Mouse (Mus musculus): ENCODE measurements around the gene Zmiz1. TPM values are rescaled to one million over a fixed set of nuclear protein-coding genes. Genes with fewer than 3 reads are reported as not detected.

Gene Zmiz1
- polyA plus RNA-seq, 1 experiment from 2014 or later = 18.0 TPM

GRCm38 (mm10) chr14:25511967-25512366, 53.0 kb downstream of the Zmiz1 start:
- Histone ChIP-seq H3K4me1 (ENCODE audit: insufficient read depth, low read depth, low read length) (peaks cover 33% of the 10 kb centered on the region), H3K27ac (ENCODE audit: low read length) (no peak overlapping the region)

GRCm38 (mm10) chr14:25512803-25513202, 53.8 kb downstream of the Zmiz1 start:
- TF ChIP-seq CTCF (IDR thresholded peaks at IDR 0.05) (no peak), EP300 (IDR thresholded peaks at IDR 0.05) (no peak)
- no peaks in the 10 kb centered on the region for H3K27me3 ChIP-seq (replicated peaks; ENCODE audit: insufficient read depth, low read length)
- 62% methylated on average over 5 of the region's 6 CpGs for WGBS
- no peak overlapping the region for H3K4me2 ChIP-seq (replicated peaks; ENCODE audit: low read depth, low read length)
- H3K27ac ChIP-seq (ENCODE audit: low read length) = no peak overlapping the region
- no peak for ATAC-seq
- H3K36me3 ChIP-seq (ENCODE audit: insufficient read depth, low read length) = peaks cover 4% of the 10 kb centered on the region; the same call in 1 of the 2 replicates
- H3K9ac ChIP-seq (replicated peaks; ENCODE audit: low read depth) = no peak overlapping the region
- H3K9me3 ChIP-seq (ENCODE audit: low read length) = no peaks in the 10 kb centered on the region
- DNase-seq (ENCODE audit: low spot score) = no peak
- no peak overlapping the region for H3K4me3 ChIP-seq (ENCODE audit: low read depth, low read length)
- H3K4me1 ChIP-seq (ENCODE audit: insufficient read depth, low read depth, low read length) = peaks cover 41% of the 10 kb centered on the region

More at GRCm38 (mm10) chr14:25511967-25512366, 53.0 kb downstream of the Zmiz1 start:
- H3K27me3 ChIP-seq (replicated peaks; ENCODE audit: insufficient read depth, low read length) = no peaks in the 10 kb centered on the region
- H3K9ac ChIP-seq (replicated peaks; ENCODE audit: low read depth) = no peak overlapping the region
- no peak for TF ChIP-seq EP300 (IDR thresholded peaks at IDR 0.05)
- TF ChIP-seq CTCF (IDR thresholded peaks at IDR 0.05) = no peak
- DNase-seq (ENCODE audit: low spot score) (no peak), ATAC-seq (no peak)
- H3K4me2 ChIP-seq (replicated peaks; ENCODE audit: low read depth, low read length) = no peak overlapping the region
- H3K4me3 ChIP-seq (ENCODE audit: low read depth, low read length) = no peak overlapping the region
- no peaks in the 10 kb centered on the region for H3K9me3 ChIP-seq (ENCODE audit: low read length)
- peaks cover 4% of the 10 kb centered on the region; the same call in 1 of the 2 replicates for H3K36me3 ChIP-seq (ENCODE audit: insufficient read depth, low read length)
- 41% methylated on average over 5 of the region's 5 CpGs for WGBS

- TF ChIP-seq EP300 (IDR thresholded peaks at IDR 0.05) (no peak), CTCF (IDR thresholded peaks at IDR 0.05) (no peak)
- ATAC-seq (no peak), DNase-seq (ENCODE audit: low spot score) (no peak)
- Histone ChIP-seq H3K4me1 (ENCODE audit: insufficient read depth, low read depth, low read length) (peaks cover 41% of the 10 kb centered on the region), H3K9me3 (ENCODE audit: low read length) (no peaks in the 10 kb centered on the region), H3K36me3 (ENCODE audit: insufficient read depth, low read length) (peaks cover 4% of the 10 kb centered on the region; the same call in 1 of the 2 replicates), H3K4me3 (ENCODE audit: low read depth, low read length) (no peak overlapping the region), H3K4me2 (replicated peaks; ENCODE audit: low read depth, low read length) (no peak overlapping the region), H3K9ac (replicated peaks; ENCODE audit: low read depth) (no peak overlapping the region), H3K27ac (ENCODE audit: low read length) (no peak overlapping the region), H3K27me3 (replicated peaks; ENCODE audit: insufficient read depth, low read length) (no peaks in the 10 kb centered on the region)
- 58% methylated on average over 8 of the region's 8 CpGs for WGBS
These were observed 54.5 kb downstream of the Zmiz1 start for GRCm38 (mm10) chr14:25513496-25513895.

GRCm38 (mm10) chr14:25514943-25515512, 56.0 kb downstream of the Zmiz1 start:
- 81% methylated on average over 2 of the region's 2 CpGs for WGBS

GRCm38 (mm10) chr14:25515924-25516323, 56.9 kb downstream of the Zmiz1 start:
- DNase-seq (ENCODE audit: low spot score) = peak; percentile 52
- ATAC-seq = no peak
- TF ChIP-seq EP300 (IDR thresholded peaks at IDR 0.05) (peak; percentile 89), CTCF (IDR thresholded peaks at IDR 0.05) (no peak)
- no peak overlapping the region for H3K4me3 ChIP-seq (ENCODE audit: low read depth, low read length)
- 28% methylated on average over 9 of the region's 9 CpGs for WGBS
- H3K27me3 ChIP-seq (replicated peaks; ENCODE audit: insufficient read depth, low read length) = no peaks in the 10 kb centered on the region
- H3K36me3 ChIP-seq (ENCODE audit: insufficient read depth, low read length) = no peaks in the 10 kb centered on the region
- no peaks in the 10 kb centered on the region for H3K9me3 ChIP-seq (ENCODE audit: low read length)
- H3K4me2 ChIP-seq (replicated peaks; ENCODE audit: low read depth, low read length) = 0 out of 2 replicates have a peak overlapping the region, but pooled peaks have one; percentile 1
- peak overlapping the region; percentile 51 for H3K27ac ChIP-seq (ENCODE audit: low read length)
- peaks cover 43% of the 10 kb centered on the region for H3K4me1 ChIP-seq (ENCODE audit: insufficient read depth, low read depth, low read length)
- no peak overlapping the region for H3K9ac ChIP-seq (replicated peaks; ENCODE audit: low read depth)

More at GRCm38 (mm10) chr14:25514943-25515512, 56.0 kb downstream of the Zmiz1 start:
- H3K9ac ChIP-seq (replicated peaks; ENCODE audit: low read depth) = no peak overlapping the region
- no peaks in the 10 kb centered on the region for H3K9me3 ChIP-seq (ENCODE audit: low read length)
- DNase-seq (ENCODE audit: low spot score) = no peak
- no peak overlapping the region for H3K27ac ChIP-seq (ENCODE audit: low read length)
- peaks cover 41% of the 10 kb centered on the region for H3K4me1 ChIP-seq (ENCODE audit: insufficient read depth, low read depth, low read length)
- H3K4me2 ChIP-seq (replicated peaks; ENCODE audit: low read depth, low read length) = no peak overlapping the region
- ATAC-seq = no peak
- no peaks in the 10 kb centered on the region for H3K36me3 ChIP-seq (ENCODE audit: insufficient read depth, low read length)
- H3K4me3 ChIP-seq (ENCODE audit: low read depth, low read length) = no peak overlapping the region
- TF ChIP-seq EP300 (IDR thresholded peaks at IDR 0.05) (no peak), CTCF (IDR thresholded peaks at IDR 0.05) (no peak)
- H3K27me3 ChIP-seq (replicated peaks; ENCODE audit: insufficient read depth, low read length) = no peaks in the 10 kb centered on the region

- DNase-seq (ENCODE audit: low spot score) (peak; percentile 64), ATAC-seq (peak; percentile 56)
- WGBS = 26% methylated on average over 13 of the region's 13 CpGs
- Histone ChIP-seq H3K4me2 (replicated peaks; ENCODE audit: low read depth, low read length) (no peak overlapping the region), H3K4me1 (ENCODE audit: insufficient read depth, low read depth, low read length) (peaks cover 43% of the 10 kb centered on the region), H3K9me3 (ENCODE audit: low read length) (no peaks in the 10 kb centered on the region), H3K36me3 (ENCODE audit: insufficient read depth, low read length) (no peaks in the 10 kb centered on the region), H3K4me3 (ENCODE audit: low read depth, low read length) (no peak overlapping the region), H3K27ac (ENCODE audit: low read length) (peak overlapping the region; percentile 51), H3K27me3 (replicated peaks; ENCODE audit: insufficient read depth, low read length) (no peaks in the 10 kb centered on the region), H3K9ac (replicated peaks; ENCODE audit: low read depth) (no peak overlapping the region)
- TF ChIP-seq CTCF (IDR thresholded peaks at IDR 0.05) (peak; percentile 65), EP300 (IDR thresholded peaks at IDR 0.05) (no peak; the same call in none of the 2 replicates)
These were observed 57.9 kb downstream of the Zmiz1 start for GRCm38 (mm10) chr14:25516640-25517591.
